Mouse (Mus musculus) spleen, adult 18-20 months (tissue): Measurements from ENCODE around the gene Zfp367.

Source experiments
- DNase-seq, 2 experiments: peaks; one replicate each; pipeline ENCODE4 v3.0.0; 2022; ENCODE audit warnings: mixed read lengths in 2 of 2

Gene Zfp367

GRCm38 (mm10) chr13:64089130-64089529, 63.9 kb downstream of the Zfp367 start, which contains the start of gene Hsd17b3:
Gene Hsd17b3 (minus strand): TSS chr13:64089230.
- DNase-seq, result no peak

GRCm38 (mm10) chr13:64088057-64088456, 64.9 kb downstream of the Zfp367 start:
- DNase-seq, result no peak

GRCm38 (mm10) chr13:64086036-64086435, 67.0 kb downstream of the Zfp367 start:
- no peak for DNase-seq

GRCm38 (mm10) chr13:64083331-64083730, 69.7 kb downstream of the Zfp367 start:
- no peak for DNase-seq
